Mouse (Mus musculus): ENCODE results near the gene Tmem237.

Tmem237 gene

GRCm38 (mm10) chr1:59119720-59120457 lies at the start of gene Tmem237:
Tmem237 (minus strand) TSS chr1:59120408.
- DNase-seq (ENCODE audit: low spot score), result peak; percentile 87

GRCm38 (mm10) chr1:59169586-59169985 lies 49.4 kb upstream of the Tmem237 start:
- no peak for DNase-seq (ENCODE audit: low spot score)

DNA sequence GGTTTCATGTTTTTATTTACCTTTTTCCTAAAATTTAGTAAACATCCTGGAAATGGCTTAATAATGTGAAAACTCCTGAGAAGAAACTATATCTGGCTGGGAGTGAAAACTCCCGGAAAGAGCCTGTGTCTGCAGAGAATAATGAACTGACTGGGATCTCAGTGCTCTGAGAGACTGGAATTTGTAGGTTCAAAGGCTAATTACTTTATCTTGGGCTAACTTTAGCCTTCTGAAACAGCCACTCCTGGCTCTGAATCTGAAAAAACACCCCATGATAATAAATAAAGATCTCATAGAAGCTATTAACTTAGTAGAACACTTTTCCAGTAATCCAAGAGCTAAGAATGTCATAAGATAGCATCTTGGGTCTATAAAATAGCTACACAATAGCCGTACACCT lies 48.3 kb upstream of the Tmem237 start:
- DNase-seq (ENCODE audit: low spot score), result no peak

- no peak for DNase-seq (ENCODE audit: low spot score)
These were observed 47.6 kb upstream of the Tmem237 start for GRCm38 (mm10) chr1:59167654-59168425.

- no peak for DNase-seq (ENCODE audit: low spot score)
These were observed 46.2 kb upstream of the Tmem237 start for GRCm38 (mm10) chr1:59166232-59166905.

DNA sequence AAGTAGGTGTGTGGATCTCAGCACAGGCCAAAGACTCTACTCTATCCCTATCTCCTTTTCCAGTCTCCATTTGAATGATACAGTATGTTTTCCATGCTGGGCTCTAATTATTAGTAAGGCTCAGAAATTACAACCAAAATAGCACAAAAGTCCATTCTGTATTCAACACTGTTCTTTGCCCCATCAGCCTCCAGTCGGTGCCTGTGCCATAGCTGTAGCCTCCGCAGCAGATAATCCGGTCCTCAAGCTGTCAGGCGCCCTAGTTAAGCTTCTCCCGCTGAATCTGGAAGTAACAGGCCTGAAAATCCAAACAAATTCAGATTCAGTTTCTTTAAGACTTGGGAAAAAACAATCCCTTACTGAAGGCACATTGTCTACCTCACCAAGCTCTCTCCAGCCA lies 43.7 kb upstream of the Tmem237 start:
- no peak for DNase-seq (ENCODE audit: low spot score)

GRCm38 (mm10) chr1:59163030-59163461 lies 42.8 kb upstream of the Tmem237 start, which contains the start of gene Mpp4:
Mpp4 (minus strand) TSS chr1:59163389.
- DNase-seq (ENCODE audit: low spot score), result no peak

GRCm38 (mm10) chr1:59162309-59163024 lies 42.3 kb upstream of the Tmem237 start:
- DNase-seq (ENCODE audit: low spot score), result no peak

DNA sequence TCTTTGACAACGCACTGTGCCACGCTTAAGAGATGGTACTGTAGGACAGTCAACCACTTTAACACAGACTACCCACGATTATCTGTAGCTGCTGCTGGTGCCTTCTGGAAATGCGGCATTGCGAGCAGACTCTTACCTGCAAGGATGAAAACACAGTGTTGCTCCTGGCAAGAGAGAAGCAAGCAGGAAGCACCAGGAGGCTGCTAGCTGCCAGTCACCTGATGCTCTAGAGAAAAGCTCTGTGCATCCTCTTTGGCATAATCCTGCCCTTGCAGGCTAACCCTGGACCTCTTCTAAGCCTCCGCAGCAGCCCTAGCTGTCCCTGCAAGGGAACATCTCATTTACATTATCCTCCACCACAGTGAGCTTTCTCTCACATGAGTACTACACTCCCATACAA lies 41.2 kb upstream of the Tmem237 start:
- DNase-seq (ENCODE audit: low spot score), result no peak

DNA sequence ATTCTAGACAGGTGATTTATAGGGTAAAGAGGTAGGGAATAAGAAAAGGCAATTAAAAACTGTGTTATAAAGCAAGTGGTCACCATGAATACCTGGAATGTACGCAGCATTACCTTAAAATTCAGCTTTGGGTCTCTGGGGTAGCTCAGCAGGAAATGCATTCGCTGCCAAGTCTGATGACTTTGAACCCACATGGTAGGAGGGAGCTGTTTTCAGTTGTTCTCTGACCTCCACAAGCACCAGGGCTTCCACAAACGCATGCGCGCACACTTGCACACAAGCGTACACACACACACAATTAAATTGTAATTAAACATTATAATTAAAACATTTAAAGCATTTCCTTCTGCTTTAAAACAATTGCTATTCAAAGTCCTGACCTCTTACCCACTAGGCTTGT lies 40.7 kb upstream of the Tmem237 start:
- DNase-seq (ENCODE audit: low spot score), result no peak

DNA sequence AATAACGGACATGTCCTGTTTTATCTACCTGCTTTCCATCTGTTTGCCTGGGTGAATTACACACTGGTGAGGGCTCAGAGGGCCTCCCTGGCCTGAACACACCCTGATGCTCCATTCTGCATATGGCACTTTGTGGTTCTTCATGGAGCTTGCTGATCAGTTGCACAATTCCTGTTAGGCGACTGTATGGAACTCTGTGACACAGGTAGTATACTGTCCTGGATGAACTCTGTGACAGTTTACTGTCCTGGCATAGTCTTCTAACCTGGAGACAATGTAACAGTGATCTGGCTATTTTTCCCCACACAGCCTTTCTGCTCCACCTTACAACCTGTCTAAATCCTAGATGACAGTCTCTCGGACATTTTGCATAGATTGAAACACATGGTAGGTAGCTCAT lies 38.9 kb upstream of the Tmem237 start:
- no peak for DNase-seq (ENCODE audit: low spot score)

DNA sequence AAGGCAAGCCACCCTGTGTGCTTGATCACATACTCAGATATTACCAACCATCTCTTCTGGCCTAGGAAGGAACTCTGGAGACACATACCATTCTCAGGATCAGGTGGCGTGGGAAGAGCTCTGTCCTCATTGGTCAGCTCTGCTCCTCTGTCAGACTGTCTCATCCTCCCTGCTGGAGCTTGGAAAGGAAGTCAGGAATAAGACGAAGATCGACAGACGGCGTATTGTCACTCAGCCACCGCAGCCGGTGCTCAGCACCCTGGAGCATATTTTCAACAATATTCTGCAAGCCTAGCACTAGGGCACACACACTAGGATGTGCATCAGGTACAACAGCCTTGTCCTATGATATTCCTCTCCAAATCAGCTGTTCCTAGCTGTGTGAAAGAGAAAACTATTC lies 38.3 kb upstream of the Tmem237 start:
- DNase-seq (ENCODE audit: low spot score), result no peak

DNA sequence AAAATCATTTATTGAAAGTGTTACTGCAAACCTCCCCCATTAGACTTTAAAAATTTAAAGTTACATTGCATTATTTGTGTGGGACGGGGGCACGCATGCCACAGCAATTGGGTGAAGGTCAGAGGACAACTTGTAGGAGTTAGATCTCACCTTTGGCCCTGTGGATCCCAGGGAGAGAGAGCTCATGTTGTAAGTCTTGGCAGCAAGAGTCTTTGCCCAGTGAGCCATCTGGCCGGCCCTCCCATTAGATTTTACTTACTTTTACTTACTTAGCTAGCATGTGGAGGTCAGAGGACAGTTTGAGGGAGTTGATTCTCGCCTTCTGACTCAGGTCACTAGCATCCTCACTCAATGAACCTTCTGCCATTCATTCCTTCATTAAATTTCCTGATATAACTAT lies 37.6 kb upstream of the Tmem237 start:
- DNase-seq (ENCODE audit: low spot score), result no peak

DNA sequence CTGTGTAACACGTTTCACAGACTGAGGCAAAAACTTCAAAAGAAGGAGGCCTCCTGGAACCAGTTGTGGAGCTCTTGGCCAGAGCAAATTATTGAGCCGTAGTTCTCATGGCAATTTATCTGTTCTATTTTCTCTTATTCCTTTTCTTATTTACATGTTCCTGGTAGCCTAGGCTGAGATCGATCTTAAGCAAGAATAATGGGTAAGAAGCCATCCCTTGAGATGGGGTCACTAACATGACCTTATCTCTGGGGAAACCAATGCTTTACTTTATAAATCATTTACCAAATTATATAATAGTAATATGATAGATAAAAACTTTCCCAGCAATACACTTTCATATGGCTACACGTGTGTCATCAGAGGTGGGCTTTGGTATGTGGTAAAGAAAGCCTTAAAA lies 32.1 kb upstream of the Tmem237 start:
- no peak for DNase-seq (ENCODE audit: low spot score)

GRCm38 (mm10) chr1:59150542-59150941 lies 30.3 kb upstream of the Tmem237 start:
- DNase-seq (ENCODE audit: low spot score), result no peak

GRCm38 (mm10) chr1:59144543-59144942 lies 24.3 kb upstream of the Tmem237 start:
- DNase-seq (ENCODE audit: low spot score), result no peak

- DNase-seq (ENCODE audit: low spot score), result peak; percentile 41
These were observed 22.6 kb upstream of the Tmem237 start for GRCm38 (mm10) chr1:59142809-59143208.

DNA sequence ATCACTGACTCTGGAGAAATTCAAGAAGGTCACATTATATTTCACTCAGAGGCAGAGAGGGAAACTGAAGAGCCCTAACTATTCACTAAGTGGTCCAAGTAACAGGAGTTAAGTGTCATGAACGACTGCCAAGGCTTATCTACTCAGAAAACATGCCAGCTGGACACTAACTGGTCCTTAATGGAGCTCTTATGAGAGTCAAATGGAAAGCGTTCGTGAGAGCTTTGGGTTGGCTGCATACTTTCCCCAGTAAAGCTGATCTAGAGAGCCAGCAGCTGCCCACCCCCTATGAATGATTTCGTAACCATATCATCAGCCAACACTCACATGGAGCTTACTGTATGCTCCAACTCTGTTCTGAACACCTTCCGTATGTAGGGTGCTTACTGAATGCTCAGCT lies 14.2 kb upstream of the Tmem237 start:
- DNase-seq (ENCODE audit: low spot score), result no peak

DNA sequence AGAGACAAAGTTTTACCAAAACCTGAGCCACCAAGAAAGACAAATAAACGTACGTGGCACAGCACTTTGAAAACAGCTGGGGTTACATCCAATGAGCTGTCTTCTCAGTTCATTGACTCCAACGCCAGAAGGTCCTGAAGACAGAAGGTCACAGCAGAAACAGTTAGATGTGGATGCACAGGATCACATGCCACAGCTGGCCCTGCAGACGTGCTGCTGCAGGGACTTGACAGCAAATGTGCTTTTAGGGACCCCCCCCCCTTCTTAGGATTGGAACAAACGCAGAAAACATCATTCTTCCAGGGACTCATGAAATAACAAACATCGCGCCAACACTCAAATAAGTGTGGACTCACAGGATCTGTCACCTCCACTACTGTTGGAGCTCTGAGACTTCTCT lies 8.7 kb upstream of the Tmem237 start:
- no peak for DNase-seq (ENCODE audit: low spot score)

DNA sequence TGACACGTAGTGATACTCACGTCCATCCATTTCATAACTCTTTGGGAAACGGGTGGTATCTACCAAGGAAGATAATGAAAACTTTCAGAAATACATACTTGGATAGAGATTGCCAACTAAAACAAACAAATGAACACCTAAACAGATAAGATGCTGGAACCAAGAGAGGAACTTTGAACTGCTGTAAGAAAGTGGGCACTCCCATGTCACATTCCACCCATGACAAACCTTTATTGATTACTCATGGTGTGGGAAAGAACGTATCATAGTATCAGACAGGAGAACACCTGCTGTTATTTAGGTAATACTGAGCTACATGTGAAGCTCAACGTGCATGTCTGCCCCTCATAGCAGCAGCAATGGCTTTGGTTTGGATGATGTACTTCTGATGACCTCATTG lies 5.3 kb upstream of the Tmem237 start:
- no peak for DNase-seq (ENCODE audit: low spot score)

- DNase-seq (ENCODE audit: low spot score), result no peak
These were observed 9.7 kb downstream of the Tmem237 start for GRCm38 (mm10) chr1:59110524-59110923.

- no peak for DNase-seq (ENCODE audit: low spot score)
These were observed 18.1 kb downstream of the Tmem237 start for GRCm38 (mm10) chr1:59102071-59102470.

Measured in ovary, postnatal 14 days (tissue).